Mouse (Mus musculus): Measurements from ENCODE around the gene Babam2.
"Not testable (repeated sequence)": the region's sequence is repeated elsewhere in the genome, so short reads cannot be mapped to it uniquely, and the experiment has no call there.

The Babam2 gene

GRCm38 (mm10) chr5:31935936-31936335 lies 238.5 kb downstream of the Babam2 start:
- no peak for DNase-seq (ENCODE audit: low spot score)

DNA sequence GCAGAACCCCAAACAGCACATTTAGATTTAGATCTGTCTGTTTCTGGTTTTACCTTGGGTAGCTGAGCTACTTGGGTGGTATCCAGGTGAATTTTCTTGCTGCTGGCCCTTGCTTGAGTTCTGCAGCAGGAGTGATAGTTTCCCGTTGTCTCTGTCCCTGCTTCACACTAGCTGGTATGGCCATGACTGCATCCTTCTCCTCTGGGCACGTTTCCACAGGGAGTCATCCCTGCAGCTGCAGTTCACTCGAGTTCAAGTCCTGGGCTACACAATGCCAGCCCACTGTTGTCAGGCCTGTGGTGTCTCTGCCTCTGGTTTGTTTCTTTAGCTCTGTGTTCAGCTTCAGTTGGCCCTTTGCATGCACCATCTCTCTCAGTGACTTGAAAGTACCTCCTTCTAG lies 239.0 kb downstream of the Babam2 start:
- DNase-seq (ENCODE audit: low spot score) = no peak

GRCm38 (mm10) chr5:31940876-31941275 lies 243.4 kb downstream of the Babam2 start:
- DNase-seq (ENCODE audit: low spot score) = no peak

DNA sequence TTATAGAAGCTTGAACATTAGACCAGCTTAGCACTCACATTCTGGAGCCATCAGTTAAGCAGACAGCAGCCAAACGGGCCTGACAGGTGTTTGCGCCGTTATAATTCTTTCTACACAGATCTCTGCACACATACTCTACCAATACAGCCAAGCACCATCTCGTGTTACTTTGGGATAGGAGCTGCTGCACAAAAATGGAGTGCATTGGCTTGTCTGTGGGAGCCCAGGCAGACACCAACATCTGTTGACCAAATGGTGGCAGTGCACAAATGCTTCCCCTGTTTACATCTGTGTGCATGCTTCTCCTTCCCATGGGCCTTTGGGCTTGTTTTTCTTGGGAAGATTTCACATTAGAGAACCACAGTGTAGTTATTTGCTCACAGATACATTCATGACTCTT lies 249.7 kb downstream of the Babam2 start:
- no peak for DNase-seq (ENCODE audit: low spot score)

DNA sequence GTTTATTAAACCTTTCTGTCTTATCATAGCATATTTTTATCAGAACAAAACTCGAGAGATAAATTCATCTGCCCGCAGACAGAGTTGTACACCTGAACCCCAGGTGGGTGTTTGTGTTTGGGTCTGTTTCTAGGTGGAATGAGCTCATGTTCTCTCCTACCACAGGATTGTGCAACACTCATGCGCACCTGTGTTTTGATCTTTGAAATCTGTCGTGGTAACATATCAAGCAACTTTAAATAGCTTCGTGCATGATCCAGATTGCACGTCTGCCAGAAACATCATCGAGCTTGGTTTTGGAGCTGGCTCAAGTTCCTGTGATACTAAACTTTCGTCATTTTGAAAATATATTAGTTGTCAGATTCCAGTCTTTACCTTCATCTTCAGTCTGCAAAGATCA lies 251.9 kb downstream of the Babam2 start:
- no peak for DNase-seq (ENCODE audit: low spot score)

DNA sequence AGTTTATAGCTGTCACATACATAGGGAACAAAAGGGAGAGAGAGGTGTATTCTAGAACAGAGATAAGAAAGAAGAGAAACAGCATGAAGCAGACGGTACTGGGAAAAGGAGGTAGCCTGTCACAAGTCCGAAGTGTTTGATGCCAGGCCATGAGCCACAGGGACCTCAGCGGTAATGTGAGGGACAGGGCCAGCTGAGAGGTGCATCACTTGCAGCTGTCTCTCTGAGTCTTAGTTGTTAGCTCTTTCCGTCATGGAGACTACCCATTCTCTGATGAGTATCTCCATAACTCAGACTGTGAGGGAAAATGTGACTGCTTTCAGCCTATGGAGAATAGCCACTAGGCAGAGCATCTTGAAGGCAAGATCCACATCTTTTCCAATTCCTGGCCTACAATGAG lies 253.0 kb downstream of the Babam2 start:
- DNase-seq (ENCODE audit: low spot score) = no peak

GRCm38 (mm10) chr5:31955184-31955583 lies 257.7 kb downstream of the Babam2 start:
- DNase-seq (ENCODE audit: low spot score) = no peak

DNA sequence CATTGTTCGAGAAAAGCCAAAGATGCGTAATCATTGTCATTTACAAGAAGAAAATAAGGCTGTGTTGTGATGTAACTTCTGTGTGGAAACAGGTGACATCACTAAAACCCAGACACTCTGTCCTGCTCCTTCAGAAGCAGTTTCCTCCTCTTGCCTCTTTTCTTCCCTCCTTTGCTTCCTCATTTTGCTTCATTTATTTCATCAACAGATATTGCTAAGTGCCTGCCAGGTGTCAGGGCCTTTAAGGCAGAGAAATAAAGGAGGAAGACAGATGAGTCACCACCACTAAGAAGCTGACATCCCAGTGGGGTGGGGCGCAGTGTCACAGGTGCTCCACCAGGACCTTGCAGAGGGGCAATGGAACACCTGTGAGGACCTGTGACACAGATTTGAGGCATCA lies 258.9 kb downstream of the Babam2 start:
- DNase-seq (ENCODE audit: low spot score) = no peak

DNA sequence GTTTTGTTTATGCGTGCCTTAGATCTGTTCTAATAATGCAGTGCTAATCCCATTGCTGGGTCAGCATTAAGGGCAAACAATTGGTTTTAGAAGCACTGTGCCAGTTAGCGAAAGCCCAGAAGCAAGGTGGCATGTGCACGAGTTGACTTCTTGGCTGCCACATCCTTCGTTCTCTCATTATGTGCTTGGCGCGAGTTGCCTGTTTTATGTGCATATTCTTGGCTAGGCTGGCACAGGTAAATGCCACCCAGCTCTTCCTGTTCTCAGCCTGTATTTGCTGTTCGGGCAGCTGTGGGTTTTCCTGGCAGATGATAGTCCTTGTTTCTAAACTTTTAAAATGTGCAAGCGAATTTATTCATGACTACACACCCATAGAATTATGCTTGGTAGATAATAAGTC lies 262.4 kb downstream of the Babam2 start:
- DNase-seq (ENCODE audit: low spot score) = no peak

DNA sequence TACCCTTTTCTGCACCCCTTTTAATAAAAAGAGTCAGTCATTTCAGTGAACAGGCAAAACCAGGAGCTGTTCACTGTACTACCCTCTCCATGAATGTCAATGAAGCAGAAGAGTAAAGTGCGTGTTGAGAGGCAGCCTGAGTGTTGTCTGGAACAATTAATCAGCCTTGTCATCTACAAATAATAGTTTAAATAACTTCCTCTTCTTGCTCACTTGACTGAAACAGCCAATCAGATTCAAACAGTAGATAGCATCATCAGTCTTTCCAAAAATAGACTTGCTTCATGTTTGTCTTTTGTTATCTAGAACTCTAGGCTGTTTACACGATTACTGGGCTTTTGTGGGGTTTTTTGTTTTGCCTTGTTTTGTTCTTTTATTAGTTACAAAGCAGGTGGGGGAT lies 263.9 kb downstream of the Babam2 start:
- DNase-seq (ENCODE audit: low spot score) = no peak

DNA sequence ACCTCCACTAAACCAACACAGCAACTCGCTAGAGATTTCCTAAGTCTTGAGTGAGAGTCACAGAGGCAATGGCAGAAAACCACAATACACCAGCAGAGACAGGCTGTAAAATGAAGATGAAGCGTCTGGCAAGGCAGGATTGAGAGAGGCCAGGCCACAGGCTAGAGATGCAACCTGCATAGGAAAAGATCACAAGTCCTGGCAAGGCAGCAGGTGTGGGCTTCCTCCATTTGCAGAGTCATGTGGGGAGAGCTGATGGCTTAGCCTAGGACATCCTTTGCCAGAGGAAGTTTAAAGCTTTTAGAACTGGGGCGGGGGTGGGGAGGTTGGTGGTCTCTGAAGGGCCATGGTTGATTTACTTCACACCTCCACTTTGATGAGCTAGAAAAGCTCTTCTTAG lies 264.9 kb downstream of the Babam2 start:
- DNase-seq (ENCODE audit: low spot score) = no peak

- no peak for DNase-seq (ENCODE audit: low spot score)
Observed at GRCm38 (mm10) chr5:31963352-31963751, 265.9 kb downstream of the Babam2 start.

DNA sequence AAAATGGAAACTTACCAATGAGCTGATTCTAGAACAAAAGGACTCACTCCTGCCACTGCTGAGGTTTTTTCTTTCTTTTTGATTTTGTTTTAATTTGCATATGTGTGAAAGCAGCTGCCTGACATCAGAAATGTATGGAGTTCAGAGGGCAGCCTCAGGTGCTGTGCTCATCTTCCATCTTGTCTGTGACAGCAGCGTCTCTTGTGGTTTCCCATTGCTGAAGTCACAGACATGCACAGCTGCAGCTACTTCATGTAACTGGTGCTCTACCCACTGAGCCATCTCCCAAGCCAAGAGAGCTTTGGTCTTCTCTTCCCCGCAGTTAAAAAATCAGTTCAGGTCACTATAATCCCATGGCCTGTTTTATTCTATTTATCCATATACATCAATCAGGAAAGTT lies 266.4 kb downstream of the Babam2 start:
- no peak for DNase-seq (ENCODE audit: low spot score)

DNA sequence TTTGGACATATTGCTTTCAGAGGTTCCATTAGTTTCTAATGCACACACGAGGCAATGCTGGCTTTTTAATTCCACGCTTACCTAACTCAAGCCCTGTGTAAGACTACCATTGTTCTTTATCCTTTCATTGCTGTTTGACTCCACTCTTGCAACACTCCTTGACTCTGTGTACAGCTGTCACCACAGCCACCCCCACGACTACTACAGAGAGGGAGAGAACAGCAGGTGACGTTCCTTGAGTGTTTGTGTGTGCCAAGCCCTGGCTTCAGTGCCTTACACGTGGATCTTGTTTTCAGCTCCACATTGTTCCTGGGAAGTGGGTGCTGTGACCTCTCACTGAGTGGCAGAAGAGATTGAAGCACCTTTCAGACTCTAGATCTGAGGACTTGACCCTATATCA lies 269.3 kb downstream of the Babam2 start:
- DNase-seq (ENCODE audit: low spot score) = no peak

GRCm38 (mm10) chr5:31967526-31967925 lies 270.0 kb downstream of the Babam2 start:
- DNase-seq (ENCODE audit: low spot score) = no peak

DNA sequence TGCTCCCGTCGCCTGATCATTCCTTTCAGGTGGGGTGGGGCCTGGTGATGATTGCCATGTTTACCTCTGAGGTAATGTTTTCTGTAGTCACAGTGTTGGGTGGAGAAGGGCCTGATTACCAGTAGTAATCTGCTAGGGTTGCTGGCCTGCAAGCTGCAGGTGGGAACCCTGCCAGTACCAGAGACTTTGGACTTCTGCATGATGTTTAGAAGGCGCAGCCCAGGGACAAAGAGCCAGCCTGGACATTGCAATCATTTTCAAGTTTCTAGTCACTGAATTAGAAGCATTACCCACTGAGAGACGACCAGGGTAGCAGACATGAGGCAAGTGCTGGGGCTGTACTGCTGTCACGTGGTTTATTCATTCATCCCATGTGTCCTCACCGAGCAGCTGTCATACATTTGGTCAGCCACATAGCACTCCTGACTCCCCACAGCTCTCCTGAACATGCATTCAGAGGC lies 270.6 kb downstream of the Babam2 start:
- DNase-seq (ENCODE audit: low spot score) = no peak

DNA sequence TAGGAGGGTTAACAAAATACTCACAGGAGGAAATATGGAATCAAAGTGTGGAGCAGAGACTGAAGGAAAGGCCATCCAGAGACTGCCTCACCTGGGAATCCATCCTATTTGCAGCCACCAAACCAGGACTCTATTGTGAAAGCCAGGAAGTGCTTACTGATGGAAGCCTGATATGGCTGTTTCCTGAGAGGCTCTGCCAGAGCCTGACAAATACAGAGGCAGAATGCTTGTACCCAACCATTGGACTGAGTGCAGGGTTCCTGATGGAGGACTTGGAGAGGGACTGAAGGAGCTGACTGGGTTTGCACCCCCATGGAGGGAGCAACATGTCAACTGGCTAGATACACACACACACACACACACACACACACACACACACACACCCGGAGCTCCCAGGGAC lies 274.9 kb downstream of the Babam2 start:
- not testable (repeated sequence) for DNase-seq (ENCODE audit: low spot score)

DNA sequence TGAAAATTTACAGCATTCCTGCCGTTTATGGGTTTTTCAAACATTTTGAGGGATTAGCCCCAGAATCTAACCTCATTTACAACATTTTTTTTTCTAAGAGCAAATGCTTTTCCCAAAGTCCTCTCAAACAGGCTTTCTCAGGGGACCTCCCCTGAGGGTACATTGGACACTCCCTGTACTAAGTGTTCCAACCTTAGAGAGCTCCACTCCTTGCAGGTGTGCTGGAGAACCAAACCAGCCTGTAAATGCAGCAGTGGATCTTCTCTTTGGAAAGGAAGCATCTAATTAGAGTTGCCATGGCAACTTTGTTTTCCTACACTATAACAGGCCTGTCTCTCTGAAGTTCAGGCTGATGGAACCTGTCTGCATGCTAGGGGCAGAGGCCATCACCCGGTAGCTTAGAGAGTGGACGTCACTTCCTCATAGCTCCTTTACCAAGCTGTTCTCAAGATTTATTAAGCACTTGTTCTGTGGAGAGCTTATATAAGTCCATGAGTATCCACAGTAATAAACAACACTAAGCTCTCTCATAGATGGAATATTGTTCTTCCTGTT lies 277.2 kb downstream of the Babam2 start:
- no peak for DNase-seq (ENCODE audit: low spot score)

GRCm38 (mm10) chr5:31982061-31982460 lies 284.6 kb downstream of the Babam2 start:
- DNase-seq (ENCODE audit: low spot score) = no peak

DNA sequence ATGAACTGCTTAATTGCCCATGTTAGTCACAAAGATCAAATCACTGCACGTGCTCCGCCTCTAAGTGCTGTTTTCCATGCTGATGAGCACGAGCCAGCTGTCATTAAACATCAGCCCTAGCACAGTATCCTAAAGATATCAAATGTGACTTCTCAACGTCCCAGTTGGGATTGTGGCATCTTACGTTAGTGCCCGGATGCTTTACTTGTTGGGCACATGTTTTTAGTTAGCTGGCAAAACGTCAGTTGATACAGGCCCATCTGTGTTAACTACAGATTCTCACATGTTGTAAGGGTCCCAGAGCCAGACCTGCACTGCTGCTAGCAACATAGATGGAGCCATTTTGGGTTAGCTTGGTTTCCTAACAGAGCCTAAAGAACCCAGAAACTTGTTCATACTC lies 285.7 kb downstream of the Babam2 start:
- no peak for DNase-seq (ENCODE audit: low spot score)

DNA sequence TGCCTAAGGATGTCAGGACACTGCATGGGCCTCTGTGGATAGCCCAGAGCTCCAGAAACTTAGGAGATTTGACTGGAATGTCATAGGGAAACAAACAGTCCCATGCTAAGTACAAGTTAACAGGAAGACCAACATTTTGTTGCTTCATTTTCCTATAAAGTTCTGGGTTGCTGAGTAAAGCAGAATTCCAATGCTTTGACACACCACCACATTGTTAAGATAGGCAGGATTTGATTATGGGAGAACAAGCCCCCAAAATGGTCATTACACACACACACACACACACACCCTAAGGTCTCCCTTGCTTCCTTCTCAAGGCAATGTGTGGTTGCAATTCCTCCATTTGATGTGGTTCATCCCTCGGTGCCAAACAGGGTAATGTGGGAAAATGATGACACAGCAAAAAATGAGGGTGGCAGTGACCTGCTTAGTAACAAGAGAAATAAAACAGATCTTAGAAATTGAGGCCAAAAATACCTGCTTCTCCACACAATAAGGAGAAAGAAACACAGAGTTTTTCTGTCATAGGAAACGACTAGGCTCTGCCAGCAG lies 286.4 kb downstream of the Babam2 start:
- no peak for DNase-seq (ENCODE audit: low spot score)

DNA sequence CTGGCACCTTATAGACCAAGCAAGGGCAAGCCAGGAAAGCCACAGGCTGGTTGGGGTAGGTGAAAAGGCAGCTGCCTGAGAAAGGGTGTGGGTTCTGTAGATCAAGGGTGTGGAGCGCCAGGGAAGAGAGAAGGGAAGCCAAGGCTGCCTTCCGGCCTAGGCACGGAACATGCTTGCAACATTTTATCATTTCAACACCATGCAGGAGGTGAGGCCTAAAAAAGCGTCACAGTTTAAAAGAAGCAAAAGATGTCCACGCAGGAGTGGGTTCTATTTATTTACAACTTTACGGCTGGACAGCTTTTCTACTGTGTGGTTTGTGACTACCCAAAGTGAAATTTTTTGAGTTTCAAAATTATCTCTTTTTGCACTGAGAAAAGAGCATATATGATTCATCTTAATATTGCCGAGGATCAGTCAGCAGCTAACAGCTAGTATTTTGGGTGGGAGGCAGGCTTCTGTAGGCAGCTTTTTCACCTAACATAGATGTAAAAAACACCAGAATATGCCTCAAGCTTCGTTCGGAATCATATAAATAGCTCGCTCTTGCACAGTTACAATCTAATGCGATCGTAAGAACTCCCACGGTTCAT lies 287.0 kb downstream of the Babam2 start:
- no peak for DNase-seq (ENCODE audit: low spot score)

DNA sequence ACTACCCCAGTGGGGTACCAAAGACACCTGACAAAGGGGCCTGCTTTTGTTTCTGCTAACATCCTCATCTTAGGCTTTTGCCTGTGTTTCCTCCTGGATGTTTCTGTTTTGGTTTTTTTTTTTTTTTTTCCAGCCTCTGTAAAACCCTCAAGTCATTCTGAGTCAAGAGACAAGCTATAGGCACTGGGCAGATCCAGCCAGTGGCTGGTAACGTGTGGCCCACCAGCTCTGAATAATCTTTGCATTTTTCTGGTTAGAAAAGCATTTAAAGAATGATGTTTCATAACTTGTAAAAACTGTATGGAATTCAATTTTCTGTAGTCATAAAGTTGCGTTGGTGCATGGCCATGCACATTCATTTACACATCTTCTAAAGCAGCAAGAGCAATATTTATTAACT lies 287.5 kb downstream of the Babam2 start:
- DNase-seq (ENCODE audit: low spot score) = no peak

All from c-Kit-positive CD71-positive TER-119-positive erythroid progenitor cells, embryonic 14.5 days (primary cell).